Mouse (Mus musculus) midbrain, embryonic 16.5 days (tissue): ENCODE data around the gene Fam196b. TPM values are rescaled to one million over a fixed set of nuclear protein-coding genes. Genes with fewer than 3 reads are reported as not detected.
A peak's percentile ranks its signal among the peaks of the same experiment; 100 is the strongest.

Source experiments
- ATAC-seq: fragments of 200-750 bp; cut with Nextera tagmentation; 2 replicates; pipeline ENCODE4 v1.8.0; 2017; ENCODE audit warnings: moderate TSS enrichment
- H3K27ac ChIP-seq: fragments of 300-500 bp; sonication (generic); 2 replicates; pipeline ENCODE4 v1.5.1; 2014; ENCODE audit warnings: mild to moderate bottlenecking, low read length, mixed read lengths
- H3K27me3 ChIP-seq: fragments of 300-500 bp; sonication (generic); 2 replicates; pipeline ENCODE4 v1.6.1; 2014; ENCODE audit warnings: low read depth, low read length, mixed read lengths; ENCODE audit not compliant: control insufficient read depth, insufficient read depth
- H3K36me3 ChIP-seq: fragments of 300-500 bp; sonication (generic); 2 replicates; pipeline ENCODE4 v1.6.1; 2014; ENCODE audit warnings: mild to moderate bottlenecking, low read length, moderate library complexity, mixed read lengths; ENCODE audit not compliant: control insufficient read depth, insufficient read depth
- H3K4me1 ChIP-seq: fragments of 300-500 bp; sonication (generic); 2 replicates; pipeline ENCODE4 v1.6.1; 2014; ENCODE audit warnings: mild to moderate bottlenecking, low read length, mixed read lengths; ENCODE audit not compliant: control insufficient read depth, insufficient read depth
- H3K4me2 ChIP-seq: fragments of 300-500 bp; sonication (generic); 2 replicates; pipeline ENCODE4 v1.6.1; 2014; ENCODE audit warnings: mild to moderate bottlenecking, low read length, mixed read lengths
- H3K4me3 ChIP-seq: fragments of 300-500 bp; sonication (generic); 2 replicates; pipeline ENCODE4 v1.5.1; 2014; ENCODE audit warnings: low read depth, mild to moderate bottlenecking, low read length, moderate library complexity, mixed read lengths
- H3K9ac ChIP-seq: fragments of 300-500 bp; sonication (generic); 2 replicates; pipeline ENCODE4 v1.6.1; 2014; ENCODE audit warnings: low read depth, low read length, mixed read lengths
- H3K9me3 ChIP-seq: fragments of 300-500 bp; sonication (generic); replicated peaks from 2 replicates; pipeline ENCODE4 v1.6.1; 2014; ENCODE audit warnings: mild to moderate bottlenecking, low read length, mixed read lengths; ENCODE audit not compliant: control insufficient read depth, poor library complexity, severe bottlenecking
- WGBS: fragments of 180-500 bp; shearing (Covaris S2); extraction: QIAGEN DNeasy Blood & Tissue Kit; methylation state at CpG from one replicate; pipeline ENCODE4 v1.1.7; 2014; 5-methylcytosine and 5-hydroxymethylcytosine counted together
- polyA plus RNA-seq: library from polyadenylated mRNA; unstranded; fragments of >200 nt; fragmentation: Nextera tagmentation; extraction: Ambion mirVana; gene quantifications from 2 replicates; pipeline ENCODE4 v1.2.1, GENCODE M21; 2015

Fam196b gene
- polyA plus RNA-seq, 1 experiment from 2014 or later = 6.6 TPM

DNA sequence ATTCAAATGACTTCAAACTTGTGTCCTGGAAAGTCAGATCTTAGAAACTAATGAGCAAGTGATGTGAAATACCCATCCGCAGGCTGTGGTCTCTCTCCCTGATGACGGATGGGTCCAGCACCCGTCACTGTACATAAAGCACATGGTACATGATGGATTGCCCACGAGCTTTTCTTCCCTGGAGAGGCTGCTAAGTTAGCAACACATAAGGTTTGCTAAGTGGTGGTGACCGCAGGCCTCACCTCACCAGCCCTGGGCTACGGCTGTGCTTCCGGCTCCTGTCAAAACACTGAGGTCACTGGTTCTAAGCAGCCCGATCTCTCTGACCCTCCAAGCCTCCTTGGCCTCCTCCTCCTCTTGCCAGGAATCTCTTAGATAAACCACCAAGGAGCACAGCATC lies 91.7 kb downstream of the Fam196b start:
- ATAC-seq = peak; percentile 42; the same call in 1 of the 2 replicates
- H3K27ac ChIP-seq = no peak overlapping the region
- no peaks in the 10 kb centered on the region for H3K9me3 ChIP-seq
- 0 out of 2 replicates have a peak, but pooled peaks cover 4% of the 10 kb centered on the region for H3K4me1 ChIP-seq
- WGBS = 80% methylated on average over 8 of the region's 8 CpGs
- H3K4me2 ChIP-seq = no peak overlapping the region
- H3K27me3 ChIP-seq = no peaks in the 10 kb centered on the region; the same call in 1 of the 2 replicates
- H3K9ac ChIP-seq = no peak overlapping the region
- no peaks in the 10 kb centered on the region for H3K36me3 ChIP-seq
- H3K4me3 ChIP-seq = no peak overlapping the region

DNA sequence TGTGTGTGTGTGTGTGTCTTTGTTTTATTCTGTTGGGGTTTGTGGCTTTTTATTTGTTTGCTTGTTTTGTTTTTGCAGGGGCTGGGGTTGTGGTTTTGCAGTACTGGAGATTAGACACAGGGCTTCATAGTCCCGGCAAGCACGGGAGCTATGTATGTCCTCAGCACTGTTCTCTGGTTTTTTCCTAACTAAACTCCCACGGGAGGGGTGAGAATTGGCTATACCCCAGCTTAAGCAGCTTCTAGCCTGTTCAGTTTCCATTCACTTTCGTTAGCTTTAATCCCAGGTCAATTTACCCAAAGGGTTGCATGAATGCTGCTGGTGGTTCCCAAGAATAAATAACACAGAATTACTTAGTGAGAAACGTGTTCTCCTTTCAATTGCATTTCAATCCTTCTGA lies 92.2 kb downstream of the Fam196b start:
- Histone ChIP-seq H3K9me3 (no peaks in the 10 kb centered on the region), H3K9ac (no peak overlapping the region), H3K4me1 (0 out of 2 replicates have a peak, but pooled peaks cover 4% of the 10 kb centered on the region), H3K36me3 (no peaks in the 10 kb centered on the region), H3K4me3 (no peak overlapping the region), H3K27ac (no peak overlapping the region), H3K4me2 (no peak overlapping the region), H3K27me3 (no peaks in the 10 kb centered on the region; the same call in 1 of the 2 replicates)
- peak; percentile 46; the same call in 1 of the 2 replicates for ATAC-seq
- 16% methylated on average over 5 of the region's 5 CpGs for WGBS

DNA sequence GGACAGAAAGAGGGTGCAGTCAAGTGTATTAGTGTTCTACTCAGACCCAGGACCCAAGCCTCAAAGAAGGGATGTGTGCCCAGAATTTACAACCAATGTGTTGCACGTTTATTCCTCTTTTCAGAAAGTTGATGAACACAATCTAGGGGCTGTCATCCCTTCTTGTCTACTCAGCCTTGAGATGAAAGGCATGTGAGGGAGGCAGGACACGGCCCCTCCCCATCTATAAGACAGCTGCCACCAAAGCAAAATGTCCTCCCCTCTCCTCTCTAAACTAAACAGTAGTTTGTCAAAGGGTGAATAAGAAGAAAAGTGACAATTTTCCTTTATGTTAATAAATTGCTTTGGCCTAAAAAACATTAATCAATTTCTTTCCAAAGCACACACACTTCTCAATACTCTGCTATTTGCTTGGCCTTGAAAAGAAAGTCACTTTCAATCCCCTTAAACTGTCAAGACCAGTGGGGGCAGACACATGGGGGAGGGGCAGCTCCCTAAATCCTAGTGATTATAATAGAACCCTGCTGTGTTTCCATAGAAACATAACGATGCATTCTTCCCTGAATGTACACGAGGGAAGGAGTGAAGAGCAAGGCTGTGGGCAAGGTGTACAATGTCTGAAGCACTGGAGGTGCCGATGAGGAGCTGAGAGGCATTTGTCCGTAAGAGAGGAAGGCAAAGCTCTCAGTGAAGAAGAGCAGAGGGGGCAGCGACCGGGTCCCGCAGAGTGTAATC lies 101.4 kb downstream of the Fam196b start:
- no peak overlapping the region for H3K9ac ChIP-seq
- 25% methylated on average over 9 of the region's 9 CpGs for WGBS
- no peak overlapping the region for H3K4me2 ChIP-seq
- no peak overlapping the region for H3K27ac ChIP-seq
- H3K9me3 ChIP-seq = no peaks in the 10 kb centered on the region
- H3K4me1 ChIP-seq = peaks cover 9% of the 10 kb centered on the region
- no peak overlapping the region for H3K4me3 ChIP-seq
- peak; percentile 61 for ATAC-seq
- H3K27me3 ChIP-seq = no peaks in the 10 kb centered on the region
- no peaks in the 10 kb centered on the region for H3K36me3 ChIP-seq

GRCm38 (mm10) chr11:34416619-34416979 lies 102.0 kb downstream of the Fam196b start:
- H3K36me3 ChIP-seq = no peaks in the 10 kb centered on the region
- 62% methylated on average over 3 of the region's 3 CpGs for WGBS
- H3K4me1 ChIP-seq = peaks cover 9% of the 10 kb centered on the region
- H3K4me2 ChIP-seq = no peak overlapping the region
- no peak for ATAC-seq
- H3K9ac ChIP-seq = no peak overlapping the region
- no peaks in the 10 kb centered on the region for H3K9me3 ChIP-seq
- no peak overlapping the region for H3K27ac ChIP-seq
- H3K27me3 ChIP-seq = no peaks in the 10 kb centered on the region
- no peak overlapping the region for H3K4me3 ChIP-seq

DNA sequence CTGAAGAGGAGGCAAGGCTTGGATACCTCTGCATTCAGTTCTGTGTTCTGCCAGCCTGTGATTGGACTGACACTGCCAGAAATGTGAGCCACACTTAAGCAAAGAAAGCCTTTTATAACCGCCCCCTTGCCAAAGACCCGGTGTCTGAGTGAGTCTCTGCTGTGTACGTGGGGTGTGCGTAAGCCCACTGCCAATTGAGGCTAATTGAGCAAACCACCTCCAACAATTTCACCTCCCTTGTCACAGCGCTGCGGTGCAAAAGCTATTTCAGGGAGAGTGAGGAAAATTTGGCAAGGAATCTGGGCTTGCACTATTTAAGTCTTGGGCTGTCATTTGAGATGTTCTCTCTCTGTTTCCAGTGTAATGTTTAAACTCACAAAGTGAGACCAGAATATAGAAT lies 106.4 kb downstream of the Fam196b start:
- ATAC-seq = no peak
- H3K27ac ChIP-seq = no peak overlapping the region
- H3K9ac ChIP-seq = no peak overlapping the region
- WGBS = 72% methylated on average over 6 of the region's 6 CpGs
- H3K36me3 ChIP-seq = no peaks in the 10 kb centered on the region
- peaks cover 9% of the 10 kb centered on the region for H3K4me1 ChIP-seq
- H3K4me3 ChIP-seq = no peak overlapping the region
- no peaks in the 10 kb centered on the region for H3K9me3 ChIP-seq
- no peaks in the 10 kb centered on the region for H3K27me3 ChIP-seq
- H3K4me2 ChIP-seq = no peak overlapping the region

DNA sequence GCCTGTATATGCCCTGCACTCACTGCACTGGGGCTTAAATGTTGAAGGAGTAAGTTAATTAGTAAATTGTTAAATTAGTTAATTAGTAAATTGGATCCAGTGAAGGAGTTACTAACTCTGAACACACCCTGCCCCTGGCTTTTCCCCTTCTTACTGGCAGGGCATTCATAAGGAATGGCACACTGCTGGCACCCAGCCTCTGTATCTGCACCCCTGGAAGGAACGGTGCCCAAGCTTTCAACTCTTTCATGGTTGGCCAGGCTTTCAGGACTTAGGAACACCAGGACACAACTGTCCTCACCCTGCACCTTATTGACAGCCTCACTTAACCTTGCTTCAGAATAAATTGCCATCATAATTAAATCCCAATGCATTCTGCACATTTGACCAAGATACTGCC lies 109.9 kb downstream of the Fam196b start:
- ATAC-seq = no peak
- no peak overlapping the region for H3K4me3 ChIP-seq
- H3K9me3 ChIP-seq = no peaks in the 10 kb centered on the region
- no peak overlapping the region for H3K27ac ChIP-seq
- H3K9ac ChIP-seq = no peak overlapping the region
- 75% methylated on average over 1 of the region's 1 CpGs for WGBS
- no peaks in the 10 kb centered on the region for H3K4me1 ChIP-seq
- H3K4me2 ChIP-seq = no peak overlapping the region
- H3K36me3 ChIP-seq = no peaks in the 10 kb centered on the region
- no peaks in the 10 kb centered on the region for H3K27me3 ChIP-seq

DNA sequence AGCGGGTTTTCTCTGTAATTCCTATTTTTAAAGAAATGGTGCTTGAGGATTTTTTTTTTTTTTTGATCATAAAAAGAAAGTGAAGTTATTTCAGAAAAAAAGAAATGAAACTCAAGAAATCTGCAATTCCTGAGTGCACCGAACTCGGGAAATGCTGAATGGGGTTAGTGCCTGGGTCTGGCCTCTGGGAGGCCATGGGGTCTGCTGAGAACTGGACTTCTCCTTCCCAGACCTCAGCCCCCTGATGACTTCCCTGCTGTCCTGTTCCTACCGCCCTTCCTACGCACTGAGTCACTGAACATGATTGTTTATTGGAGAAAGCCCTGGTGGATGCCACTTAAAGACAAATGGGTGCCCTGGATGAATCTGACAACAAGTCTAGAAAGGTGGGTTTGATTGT lies 112.6 kb downstream of the Fam196b start:
- H3K4me3 ChIP-seq = no peak overlapping the region
- WGBS = 90% methylated on average over 5 of the region's 5 CpGs
- H3K27ac ChIP-seq = no peak overlapping the region
- no peaks in the 10 kb centered on the region for H3K27me3 ChIP-seq
- H3K4me1 ChIP-seq = no peaks in the 10 kb centered on the region
- H3K36me3 ChIP-seq = no peaks in the 10 kb centered on the region
- no peak overlapping the region for H3K9ac ChIP-seq
- no peak for ATAC-seq
- H3K4me2 ChIP-seq = no peak overlapping the region
- H3K9me3 ChIP-seq = no peaks in the 10 kb centered on the region

DNA sequence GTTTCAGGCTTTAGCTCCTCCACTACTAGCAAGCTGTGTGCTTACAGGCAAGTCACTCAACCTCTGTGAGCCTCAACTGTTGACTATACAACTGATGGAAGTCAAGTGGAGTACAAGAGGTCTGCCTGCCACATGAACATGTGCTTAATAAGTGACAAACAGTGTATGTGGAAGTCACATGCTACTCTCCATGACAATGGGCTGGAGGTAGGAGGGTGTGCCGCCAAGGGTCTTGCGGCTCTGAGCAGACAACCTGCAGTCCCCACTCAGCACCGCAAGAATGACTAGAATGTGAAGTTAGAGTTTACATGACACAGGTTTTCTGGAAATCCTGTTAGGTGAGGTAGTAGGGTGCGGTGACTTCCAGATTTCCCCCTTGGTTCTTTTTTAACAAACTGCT lies 116.3 kb downstream of the Fam196b start:
- ATAC-seq = no peak
- 87% methylated on average over 4 of the region's 4 CpGs for WGBS

GRCm38 (mm10) chr11:34431371-34431770 lies 116.7 kb downstream of the Fam196b start:
- Histone ChIP-seq H3K4me2 (no peak overlapping the region), H3K9ac (no peak overlapping the region), H3K36me3 (no peaks in the 10 kb centered on the region), H3K27ac (no peak overlapping the region), H3K4me3 (no peak overlapping the region), H3K4me1 (no peaks in the 10 kb centered on the region), H3K27me3 (no peaks in the 10 kb centered on the region), H3K9me3 (no peaks in the 10 kb centered on the region)
- 77% methylated on average over 5 of the region's 5 CpGs for WGBS
- ATAC-seq = no peak

More for the DNA sequence above, 116.3 kb downstream of the Fam196b start:
- Histone ChIP-seq H3K4me3 (no peak overlapping the region), H3K27me3 (no peaks in the 10 kb centered on the region), H3K4me2 (no peak overlapping the region), H3K36me3 (no peaks in the 10 kb centered on the region), H3K9ac (no peak overlapping the region), H3K27ac (no peak overlapping the region), H3K9me3 (no peaks in the 10 kb centered on the region), H3K4me1 (no peaks in the 10 kb centered on the region)
